Mouse (Mus musculus): ENCODE data around the gene Rnf166.

Gene Rnf166

DNA sequence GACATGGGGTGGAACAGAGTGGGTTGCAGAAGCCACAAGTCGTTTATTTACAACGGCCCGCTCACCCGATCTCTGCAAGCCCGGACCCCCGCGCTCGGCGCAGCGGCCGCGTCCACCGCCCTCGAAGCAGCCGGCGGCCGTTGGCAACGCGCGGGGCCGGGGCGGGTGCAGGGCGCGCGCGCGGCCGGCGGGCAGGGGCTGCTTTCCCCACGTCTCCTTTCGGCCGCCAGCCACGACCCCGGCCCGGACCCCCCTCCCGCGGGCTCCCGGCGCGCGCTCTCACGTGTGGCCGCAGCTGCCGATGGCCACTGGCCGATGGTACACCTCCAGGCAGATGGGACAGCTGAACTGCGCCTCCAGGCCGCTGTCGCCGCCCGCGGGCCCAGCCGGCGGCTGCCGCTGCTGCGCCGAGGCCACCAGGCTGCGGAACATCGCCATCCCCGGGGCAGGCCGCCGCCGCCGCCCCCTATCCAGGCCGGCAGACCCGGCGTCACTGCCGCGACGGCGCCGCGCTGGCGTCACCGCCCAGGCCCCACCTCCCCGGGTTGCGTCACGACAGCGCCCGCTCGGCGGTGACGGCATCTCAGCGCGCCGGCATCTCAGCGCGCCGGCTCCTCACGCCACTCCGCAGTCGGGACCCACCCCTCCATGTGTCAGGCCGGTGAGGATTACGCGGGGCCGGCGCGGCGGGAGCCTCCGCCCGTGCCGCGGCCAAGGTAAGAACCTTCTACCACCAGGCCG is at the start of gene Rnf166, which contains the start of gene Ctu2:
Rnf166 (minus strand) TSS at position 485 of the 741 bp plus-strand sequence.
Ctu2 (plus strand) TSS at position 564 of the 741 bp plus-strand sequence.
- DNase-seq (ENCODE audit: low spot score), result peak; percentile 89

DNA sequence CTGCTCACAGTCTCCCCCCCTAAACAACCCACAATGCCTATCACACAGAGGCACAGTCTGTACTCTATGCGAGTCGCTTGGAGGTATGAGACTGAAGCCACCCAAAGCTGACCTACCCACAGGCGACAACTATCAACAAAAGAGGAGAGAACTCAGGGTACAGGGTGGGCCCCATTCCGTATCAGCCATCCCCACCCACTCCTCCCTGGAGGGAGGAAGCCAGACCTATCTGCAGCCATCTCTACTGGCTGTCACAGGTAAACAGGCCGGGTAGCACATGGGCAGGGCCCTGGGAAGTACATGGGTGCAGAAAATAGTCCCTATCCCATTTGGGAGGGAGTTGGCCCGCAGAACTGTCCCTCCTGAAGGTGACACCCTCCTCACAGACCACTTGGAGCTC is 49.1 kb upstream of the Rnf166 start:
- no peak for DNase-seq (ENCODE audit: low spot score)

DNA sequence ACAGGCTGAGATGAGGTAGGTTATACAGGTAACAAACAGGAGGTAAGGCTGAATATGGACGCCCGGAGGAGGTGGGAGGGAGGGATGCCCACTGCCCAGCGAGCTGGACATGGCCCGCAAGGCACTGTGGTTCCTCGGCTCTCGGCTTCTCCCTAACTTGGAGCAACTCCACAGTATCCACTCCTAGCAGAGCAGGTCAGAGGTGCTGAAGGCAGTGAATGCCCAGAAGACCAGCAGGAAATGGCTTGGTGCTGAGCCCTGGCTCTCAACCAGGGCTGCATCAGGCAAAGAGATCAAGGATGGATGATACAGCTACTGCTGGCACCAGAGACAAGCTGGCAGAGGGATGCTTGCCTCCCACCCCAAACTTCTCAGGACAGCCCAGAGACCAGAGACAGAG is 48.6 kb upstream of the Rnf166 start:
- no peak for DNase-seq (ENCODE audit: low spot score)

DNA sequence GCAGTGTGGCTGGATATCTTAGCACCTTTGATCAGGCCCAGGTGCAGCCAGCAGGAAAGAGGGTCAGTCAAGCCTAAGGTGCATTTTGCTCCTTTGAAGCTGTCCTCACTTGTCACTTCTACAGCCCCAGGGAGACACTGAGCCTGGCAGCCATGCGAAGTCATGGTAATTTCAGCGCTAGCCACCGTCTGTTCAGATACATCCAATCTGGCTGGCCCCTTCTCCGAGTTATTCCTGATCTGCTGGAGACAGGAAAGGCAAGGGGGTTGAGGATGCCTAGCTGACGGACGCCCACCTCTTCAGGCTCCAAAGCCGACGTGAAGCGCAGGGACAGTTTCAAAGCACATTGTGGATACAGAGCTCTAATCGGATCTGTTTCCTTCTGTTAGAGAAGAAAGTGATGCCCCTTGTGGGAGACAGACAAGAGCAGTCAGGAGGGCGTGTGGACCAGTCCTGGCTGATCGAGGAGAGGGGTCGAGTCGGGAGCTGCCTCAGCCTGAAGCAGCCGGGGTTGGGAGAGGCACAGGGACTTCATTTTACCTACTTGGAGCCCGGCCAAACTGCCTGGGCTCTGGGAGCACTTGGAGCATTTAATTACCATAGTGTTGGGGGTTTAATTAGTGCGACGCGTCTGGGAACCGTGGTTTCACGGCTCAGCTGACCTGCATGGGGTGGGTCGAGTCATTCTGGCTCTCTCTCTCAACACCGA is 47.9 kb upstream of the Rnf166 start:
- DNase-seq (ENCODE audit: low spot score), result no peak

DNA sequence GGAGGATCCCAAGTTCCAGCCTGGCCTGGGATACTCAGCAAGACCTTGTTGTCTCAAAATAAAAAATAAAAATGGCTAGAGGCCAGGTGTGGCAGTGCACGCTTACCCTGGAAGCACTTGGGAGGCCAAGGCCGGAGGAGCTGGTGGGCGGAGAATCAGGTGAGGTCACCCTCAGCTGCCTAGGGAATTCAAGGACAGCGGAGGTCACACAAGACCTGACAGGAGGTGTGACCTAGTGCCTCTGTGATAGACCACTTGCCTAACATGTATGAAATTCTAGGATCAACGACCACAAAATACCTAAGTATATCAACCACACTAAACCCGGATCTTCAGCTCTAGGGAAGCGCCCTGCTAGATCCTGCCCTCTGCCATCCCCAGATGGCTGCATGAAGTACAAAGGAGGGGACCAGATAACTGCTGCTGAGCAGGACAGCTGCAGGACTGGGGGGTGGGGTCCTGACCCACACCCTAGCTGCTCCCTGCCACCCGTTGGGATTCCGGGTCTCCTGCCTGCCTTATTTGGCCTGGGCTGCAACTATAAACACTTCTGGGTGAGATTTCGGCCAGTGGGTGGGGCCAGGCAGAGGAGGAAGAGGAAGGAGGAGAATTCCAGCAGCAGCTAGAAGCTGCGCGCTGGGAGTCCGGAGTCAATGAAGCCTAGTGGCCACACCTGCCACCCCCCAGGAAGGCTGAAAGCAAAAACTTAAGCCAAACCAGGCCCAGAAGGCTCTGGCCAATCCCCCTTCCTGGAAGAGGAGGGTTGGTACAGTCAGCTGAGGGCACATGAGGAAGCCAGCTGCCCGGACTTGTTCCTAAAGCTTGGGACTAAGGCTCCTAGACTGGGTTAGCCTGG is 47.2 kb upstream of the Rnf166 start:
- peak; percentile 63 for DNase-seq (ENCODE audit: low spot score)

DNA sequence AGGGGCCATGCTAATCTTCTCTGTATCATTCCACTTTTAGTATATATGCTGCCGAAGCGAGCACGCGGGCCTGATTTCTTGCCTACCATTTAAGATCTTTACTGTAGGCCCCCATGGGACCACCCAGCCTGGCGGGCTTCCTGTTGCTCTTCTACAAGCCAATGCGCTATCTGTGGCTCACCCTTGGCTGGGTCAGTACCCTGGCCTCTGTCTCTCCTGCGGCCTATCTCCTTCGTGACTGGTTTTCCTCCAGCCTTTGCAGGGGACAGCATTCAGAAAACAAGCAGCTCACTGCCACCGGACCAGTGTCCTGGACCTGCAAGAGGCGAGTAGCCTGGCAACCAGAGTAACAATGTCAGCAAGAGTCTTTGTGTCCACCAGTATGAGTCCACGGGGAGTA is 44.7 kb upstream of the Rnf166 start:
- DNase-seq (ENCODE audit: low spot score), result no peak

DNA sequence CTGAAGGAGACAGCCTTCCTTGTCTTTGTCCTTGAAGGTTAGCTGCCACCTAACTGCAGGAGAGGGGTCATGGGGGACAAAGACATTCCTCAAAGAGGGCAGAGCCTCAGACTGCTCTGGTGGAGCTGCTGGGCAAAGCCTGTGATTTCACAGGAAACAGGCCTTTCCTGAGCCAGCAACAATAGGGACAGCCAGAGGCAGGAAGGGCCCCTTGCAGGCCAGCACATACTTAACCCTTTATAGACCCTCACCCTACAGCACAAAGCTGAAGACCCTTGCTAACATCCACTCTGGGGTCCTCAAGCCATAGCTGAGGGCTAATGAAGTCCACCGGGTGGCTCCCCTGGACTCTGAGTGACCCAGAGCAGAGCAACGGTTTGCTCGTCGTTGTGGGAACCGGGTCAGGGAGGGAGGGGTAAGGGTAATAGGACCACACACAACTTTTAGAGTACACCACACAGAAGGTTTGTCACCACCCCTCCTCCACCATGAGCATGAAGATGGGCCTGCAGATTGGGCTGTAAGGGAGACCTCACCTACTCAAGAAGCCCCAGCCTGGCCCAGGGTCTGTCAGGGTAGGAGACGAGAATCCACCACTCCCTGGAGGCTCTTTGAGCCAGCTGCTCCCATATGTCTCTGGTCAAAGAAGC is 41.8 kb upstream of the Rnf166 start:
- peak; percentile 49 for DNase-seq (ENCODE audit: low spot score)

DNA sequence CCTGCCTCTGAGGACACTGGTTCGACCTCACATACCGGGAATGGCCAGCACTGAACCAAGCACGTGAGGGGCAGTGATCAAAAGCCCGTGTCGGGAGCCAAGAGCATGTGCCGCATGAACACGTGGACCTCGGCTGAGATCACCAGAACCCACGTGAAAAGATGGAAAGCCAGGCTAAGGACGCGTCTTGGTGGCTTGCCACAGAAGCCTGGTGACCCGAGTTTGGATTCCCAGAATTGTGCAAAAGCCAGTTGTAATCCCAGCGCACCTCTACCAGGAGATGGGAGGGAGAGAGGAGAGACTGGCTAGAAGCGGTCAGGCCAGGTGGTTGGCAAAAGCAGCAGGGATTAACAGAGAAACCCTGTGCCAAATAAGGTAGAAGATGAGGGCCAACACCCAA is 39.8 kb upstream of the Rnf166 start:
- no peak for DNase-seq (ENCODE audit: low spot score)

DNA sequence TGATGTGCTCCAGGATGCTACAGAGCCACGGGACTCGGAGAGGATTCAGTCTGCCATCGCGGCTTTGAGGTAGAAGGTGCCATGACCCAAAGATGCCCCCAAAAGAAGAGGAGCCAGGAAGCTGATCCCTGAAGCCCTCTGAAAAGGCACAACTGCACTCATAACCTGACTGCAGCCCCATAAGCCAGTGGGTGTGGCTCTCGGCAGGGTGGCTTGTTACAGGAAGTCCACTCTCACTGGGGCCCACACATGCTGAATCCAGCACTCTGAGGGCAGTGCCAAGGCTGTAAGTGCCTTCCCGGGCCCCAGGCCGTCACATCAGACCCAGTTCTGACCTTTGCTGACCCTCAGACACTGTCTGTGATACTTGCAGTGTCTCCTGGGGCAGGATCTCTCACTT is 36.5 kb upstream of the Rnf166 start:
- no peak for DNase-seq (ENCODE audit: low spot score)

DNA sequence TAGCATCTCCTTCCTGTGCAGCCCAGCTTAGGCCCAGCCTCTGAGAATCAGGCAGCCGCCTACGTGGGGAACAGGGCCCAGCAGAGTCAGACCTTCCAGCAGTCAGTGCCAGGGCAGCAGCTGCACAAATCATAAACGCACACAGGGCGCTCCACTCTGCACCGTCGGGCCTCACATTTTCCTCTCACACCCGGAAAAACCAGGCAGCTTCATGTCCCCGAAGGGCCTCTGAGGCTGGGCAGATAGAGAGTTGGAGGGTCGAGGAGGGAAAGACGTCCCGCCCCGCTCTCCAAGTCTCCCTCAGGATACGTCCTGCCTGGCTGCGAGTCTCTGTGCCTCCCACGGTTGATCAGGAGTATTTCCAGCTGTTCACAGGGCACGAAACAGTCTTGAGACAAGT is 35.7 kb upstream of the Rnf166 start:
- DNase-seq (ENCODE audit: low spot score), result no peak

DNA sequence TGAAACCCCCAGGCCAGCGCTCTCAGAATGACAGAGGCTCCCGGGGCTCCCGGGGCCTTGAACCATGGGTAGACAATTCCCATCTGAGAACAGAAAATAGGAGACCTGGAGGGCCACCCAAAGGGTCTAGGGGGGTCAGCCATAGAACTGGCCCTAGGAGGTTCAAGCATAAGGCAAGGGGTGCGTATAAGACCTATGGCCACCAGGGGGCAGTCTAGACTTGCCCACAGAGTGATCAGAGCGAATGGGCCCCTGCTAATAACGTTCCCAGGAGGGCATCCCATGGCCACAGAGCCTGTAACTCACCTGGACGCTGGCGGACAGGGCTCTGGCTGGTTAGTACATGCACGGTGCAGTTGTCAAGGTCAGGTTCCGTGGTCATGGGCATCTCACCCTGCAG is 25.0 kb upstream of the Rnf166 start:
- peak; percentile 59 for DNase-seq (ENCODE audit: low spot score)

DNA sequence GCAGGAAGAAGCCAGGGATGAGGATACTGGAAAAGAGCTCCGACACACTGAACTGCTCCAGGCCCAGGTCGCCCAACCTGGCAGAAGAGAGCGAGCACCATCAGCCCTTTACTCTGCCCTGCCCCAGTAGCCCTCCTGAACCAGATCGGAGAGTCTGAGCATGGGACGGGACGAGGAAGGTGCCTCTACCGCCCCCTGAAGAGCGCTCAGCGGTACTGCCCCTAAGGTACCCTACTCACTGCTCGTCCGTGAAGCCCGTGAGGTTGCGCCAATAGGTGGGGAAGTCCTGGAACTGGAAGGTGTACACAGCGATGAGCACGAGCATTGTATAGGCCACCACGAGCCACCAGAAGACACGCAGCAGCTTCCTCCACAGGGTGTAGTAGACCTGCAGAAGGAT is 22.0 kb upstream of the Rnf166 start:
- no peak for DNase-seq (ENCODE audit: low spot score)

DNA sequence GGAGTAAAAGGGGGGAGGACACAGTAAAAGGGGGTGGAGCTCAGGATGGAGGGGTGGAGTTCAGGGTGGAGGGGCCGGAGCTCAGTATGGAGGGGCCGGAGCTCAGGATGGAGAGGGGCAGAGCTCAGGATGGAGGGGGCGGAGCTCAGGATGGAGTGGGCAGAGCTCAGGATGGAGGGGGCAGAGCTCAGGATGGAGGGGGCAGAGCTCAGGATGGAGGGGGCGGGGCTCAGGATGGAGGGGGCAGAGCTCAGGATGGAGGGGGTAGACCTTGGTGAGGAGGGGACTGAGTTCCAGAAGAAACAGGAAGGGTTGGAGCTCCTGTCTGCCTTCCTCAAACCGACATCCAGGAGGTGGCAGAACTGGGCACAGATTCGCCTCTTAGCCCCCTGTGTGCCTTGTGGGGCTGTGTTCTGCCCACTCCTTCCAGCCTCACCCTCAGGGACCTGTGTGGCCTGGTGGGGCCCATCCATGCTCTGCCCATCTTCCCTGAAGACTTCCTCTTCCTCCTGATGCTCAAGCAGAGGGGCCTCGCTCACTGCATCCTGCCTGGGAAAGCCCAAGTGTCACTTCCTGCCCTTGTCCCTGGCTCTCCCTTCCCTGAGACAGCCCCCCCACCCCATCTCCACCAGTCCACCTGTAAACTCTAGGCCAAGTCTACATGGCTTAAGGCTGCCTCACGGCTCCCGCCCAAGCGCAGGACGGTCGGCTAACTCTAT is 21.3 kb upstream of the Rnf166 start:
- DNase-seq (ENCODE audit: low spot score), result no peak

DNA sequence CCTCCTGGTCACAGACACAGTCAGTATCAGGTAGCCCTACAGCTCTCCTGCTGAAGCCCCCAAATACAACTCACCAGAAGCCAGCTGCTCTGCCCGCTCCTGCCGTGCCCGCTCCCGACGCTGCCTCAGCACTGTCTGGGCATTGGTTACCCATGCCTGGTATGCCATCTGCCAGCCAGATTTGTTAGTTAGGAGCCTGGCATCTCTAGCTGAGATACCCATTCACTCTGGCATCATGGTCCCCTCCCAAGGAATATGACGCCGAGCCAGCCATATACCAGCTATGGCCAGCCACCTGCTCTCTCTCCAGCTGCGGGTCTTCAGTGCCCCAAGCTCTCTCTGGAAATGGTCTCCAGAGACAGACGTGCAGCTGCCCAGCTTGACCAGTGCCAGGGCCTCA is 12.5 kb upstream of the Rnf166 start:
- DNase-seq (ENCODE audit: low spot score), result no peak

DNA sequence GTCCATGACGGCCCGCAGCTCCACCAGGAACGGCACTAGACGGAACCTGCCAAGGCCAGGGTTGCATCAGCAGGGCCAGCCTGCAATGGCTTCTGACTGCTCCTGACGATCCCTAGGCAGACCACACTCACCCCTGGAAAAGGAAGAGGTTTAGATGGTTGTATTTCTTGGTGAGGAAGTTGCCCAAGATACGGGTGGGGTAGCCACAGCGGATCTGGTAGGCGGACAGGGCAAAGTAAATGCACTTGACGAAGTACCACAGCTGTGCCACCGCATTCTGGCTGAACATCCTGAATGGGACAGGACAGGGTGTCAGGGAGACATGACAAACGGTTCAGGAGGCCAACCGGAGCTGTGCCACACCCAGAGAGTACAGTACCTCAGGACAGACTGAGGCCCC is 9.0 kb upstream of the Rnf166 start:
- no peak for DNase-seq (ENCODE audit: low spot score)

DNA sequence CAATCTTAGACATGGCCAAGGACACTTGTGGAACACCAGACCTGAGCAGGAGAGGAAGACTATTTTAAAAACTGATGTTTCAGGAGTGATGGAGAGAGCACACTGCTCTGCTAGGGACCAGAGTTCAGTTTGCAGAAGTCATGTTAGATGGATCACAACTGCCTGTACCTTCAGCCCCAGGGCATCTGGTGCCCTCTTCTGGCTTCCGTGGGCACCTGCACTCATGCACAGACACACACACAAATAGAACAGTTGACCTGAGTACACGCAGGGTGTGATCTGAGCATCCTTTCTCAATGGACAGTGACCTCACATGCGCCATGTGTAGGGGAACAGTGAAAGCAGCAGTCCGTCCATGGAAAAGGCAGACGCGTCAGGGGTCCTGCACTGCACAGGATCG is 8.0 kb upstream of the Rnf166 start:
- DNase-seq (ENCODE audit: low spot score), result no peak

DNA sequence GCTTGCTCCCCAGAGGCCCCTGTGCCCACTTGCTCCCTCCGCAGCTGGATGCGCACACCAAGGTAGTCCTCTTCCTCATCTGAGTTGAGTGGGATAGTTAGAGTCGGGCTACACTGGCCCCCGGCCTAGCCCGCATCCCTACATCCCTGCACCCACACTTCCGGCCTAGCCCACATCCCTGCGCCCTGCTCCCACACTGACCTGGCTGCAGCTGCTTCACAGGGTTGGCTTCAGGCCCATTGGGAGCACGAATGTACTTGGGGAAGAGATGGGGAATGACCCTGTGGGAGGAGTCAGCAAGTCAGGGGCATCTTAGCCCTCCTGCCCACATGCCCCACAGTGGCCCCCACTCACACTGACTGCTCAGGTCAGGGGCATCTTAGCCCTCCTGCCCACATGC is 6.6 kb upstream of the Rnf166 start:
- DNase-seq (ENCODE audit: low spot score), result no peak

DNA sequence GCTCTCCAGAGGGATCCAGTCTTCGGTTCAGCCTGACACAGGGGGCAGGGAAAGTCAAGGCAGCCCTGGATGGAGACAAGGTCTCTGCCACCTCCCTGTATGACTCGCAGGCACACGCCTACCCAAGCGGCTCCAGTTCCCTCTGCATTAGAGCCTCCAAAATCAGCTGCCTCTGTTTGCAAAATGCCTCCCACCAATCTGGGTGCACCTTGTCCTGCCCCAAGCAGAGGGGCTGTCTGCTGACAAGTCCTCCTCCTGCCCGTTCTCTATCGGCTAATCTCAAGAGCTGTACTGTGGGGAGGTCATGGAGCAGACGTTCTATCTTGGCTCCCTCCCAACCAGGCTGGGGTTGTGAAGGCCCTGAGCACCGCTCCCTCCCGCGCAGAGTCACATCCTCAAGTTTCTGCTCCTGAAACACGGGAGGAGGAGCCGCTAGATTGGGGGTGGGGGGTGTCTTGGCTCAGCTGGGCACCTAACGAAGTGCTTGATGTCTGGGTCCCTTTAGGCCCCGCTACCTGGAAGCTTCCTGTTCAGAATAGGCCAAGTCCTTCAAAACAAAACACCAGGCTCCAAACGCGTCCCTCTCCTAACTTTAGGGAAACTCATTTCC is 808 bp downstream of the Rnf166 start:
- DNase-seq (ENCODE audit: low spot score), result no peak

DNA sequence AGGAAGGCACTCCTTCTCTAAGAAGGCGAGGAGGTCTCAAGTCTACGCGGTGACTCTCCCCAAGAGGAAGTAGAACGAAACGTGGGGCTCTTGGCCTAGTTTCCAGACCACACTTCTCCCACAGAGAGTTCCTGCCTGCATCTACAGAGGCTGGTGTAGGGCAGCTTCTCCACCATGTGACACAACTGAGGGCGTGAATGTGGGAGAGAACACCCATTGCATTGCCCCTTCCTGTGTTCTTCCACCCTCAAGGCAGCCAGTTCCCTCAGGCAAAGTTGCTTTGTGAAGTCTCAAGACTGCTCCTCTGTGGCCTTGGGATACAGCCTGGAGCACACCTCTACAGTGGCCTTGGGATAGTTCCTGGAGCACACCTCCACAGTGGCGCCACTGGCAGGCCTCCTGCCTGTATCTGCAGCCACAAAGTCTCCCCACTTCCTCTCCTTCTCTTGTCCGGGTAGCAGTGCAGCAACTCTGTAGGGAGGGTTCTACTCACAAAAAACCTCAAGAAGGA is 1.9 kb downstream of the Rnf166 start:
- DNase-seq (ENCODE audit: low spot score), result no peak

DNA sequence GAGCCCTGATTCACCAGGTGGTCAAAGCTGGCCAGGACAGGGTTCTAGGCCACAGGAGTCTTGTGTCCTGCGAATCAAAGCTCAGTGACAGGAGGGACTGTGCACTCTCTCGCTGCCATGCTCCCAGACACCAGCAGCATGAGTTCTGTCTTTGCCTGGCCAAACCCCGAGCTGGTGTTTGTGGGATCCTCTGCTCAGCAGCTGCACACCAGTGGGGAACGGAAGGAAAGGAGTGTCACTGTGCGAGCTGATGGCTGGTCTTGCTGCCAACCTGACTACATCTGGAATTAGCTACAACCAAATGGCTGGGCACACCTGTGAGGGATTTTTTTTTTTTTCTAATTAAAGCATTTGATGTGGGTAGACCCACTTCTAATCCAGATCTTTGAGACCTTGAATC is 5.2 kb downstream of the Rnf166 start:
- no peak for DNase-seq (ENCODE audit: low spot score)

DNA sequence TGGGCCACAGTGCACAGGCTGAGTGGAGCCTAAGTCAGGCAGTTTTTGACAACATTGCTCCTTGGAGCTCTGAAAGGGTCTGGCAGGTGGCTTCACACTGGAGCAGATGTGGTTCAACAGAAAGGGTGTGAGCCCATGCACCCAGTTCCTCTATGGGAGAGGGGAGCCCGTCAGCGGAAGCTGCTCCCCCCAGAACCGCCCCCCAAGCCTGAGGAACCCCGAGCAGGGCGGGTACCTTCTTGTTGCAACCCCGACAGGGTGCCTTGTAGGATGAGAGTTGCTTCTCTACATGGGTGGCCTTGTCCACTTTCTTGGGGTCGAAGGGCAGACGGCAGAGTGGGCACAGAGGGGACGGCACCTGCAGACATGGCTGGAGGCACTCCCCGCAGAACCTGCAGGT is 5.9 kb downstream of the Rnf166 start:
- DNase-seq (ENCODE audit: low spot score), result no peak

All from yolk sac, embryonic 10.5 days (tissue).